Mouse (Mus musculus): ENCODE data around the gene Ofd1. TPM values are rescaled to one million over a fixed set of nuclear protein-coding genes. Genes with fewer than 3 reads are reported as not detected.

Ofd1 gene
- total RNA-seq, 2 experiments from 2014 or later, result 3.9 to 6.1 TPM

DNA sequence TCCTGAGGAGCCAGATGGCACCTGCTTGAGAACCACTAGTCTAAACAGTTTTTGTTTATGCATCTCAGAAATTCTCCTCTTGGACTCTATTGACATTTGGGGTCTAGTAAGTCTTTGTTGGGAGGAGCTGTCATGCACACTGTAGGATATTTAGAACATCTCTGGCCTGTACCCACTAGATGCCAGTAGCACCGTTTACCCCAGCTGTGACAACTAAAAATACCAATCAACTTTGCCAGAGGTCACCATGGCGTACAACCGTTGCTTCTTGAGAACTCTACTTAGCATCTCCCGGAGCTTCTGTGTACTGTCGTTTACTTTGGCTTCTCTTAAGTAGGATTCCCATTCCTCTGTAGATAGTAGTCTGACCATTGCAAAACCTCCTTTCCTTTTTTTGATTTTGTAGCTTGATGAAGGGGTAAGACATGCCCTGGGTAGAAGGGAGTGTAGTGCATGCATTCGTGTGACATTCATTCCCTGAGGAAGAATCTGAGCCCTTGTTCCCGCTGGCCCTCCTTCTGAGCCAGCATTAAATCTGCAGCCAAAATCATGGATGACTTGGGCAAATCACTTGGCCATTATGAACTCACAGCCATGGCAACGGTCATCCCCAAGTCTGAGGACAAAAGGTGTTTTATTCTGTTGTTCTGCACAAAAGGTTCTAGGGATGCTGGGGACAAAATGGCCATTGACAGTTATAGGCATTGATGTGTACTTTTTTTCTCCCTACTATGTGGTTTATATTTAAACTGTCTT is 74.9 kb downstream of the Ofd1 start:
- intact Hi-C loops (cut with DNase I), result no loop called here
- no peak for DNase-seq

DNA sequence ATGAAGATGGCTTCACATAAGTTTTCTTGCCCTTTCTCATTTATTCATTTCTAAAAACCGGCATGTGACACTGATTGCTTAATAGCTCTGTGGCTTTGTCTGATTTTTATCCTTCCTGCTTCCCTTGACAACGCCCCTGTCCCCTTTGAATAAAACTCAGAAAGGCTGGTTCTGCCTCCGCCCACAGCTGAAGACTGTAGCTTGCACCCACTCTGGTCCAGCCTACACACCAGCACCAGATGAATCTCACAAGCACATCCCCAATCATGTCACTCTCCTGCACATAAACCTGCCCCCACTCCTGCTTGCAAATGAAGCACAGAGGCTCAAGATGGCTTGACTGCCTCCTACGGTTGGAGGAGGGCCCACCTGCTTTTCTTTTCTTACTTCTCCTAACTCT is 80.0 kb downstream of the Ofd1 start:
- DNase-seq, result no peak
- intact Hi-C loops (cut with DNase I), result no loop called here

- intact Hi-C loops (cut with DNase I), result loop anchor here (10.0 kb wide), 1 partner anchor 295 kb away; no protein-coding TSS in a partner anchor
- DNase-seq, result no peak
These were observed 80.5 kb downstream of the Ofd1 start for GRCm38 (mm10) chrX:166359927-166360440.

DNA sequence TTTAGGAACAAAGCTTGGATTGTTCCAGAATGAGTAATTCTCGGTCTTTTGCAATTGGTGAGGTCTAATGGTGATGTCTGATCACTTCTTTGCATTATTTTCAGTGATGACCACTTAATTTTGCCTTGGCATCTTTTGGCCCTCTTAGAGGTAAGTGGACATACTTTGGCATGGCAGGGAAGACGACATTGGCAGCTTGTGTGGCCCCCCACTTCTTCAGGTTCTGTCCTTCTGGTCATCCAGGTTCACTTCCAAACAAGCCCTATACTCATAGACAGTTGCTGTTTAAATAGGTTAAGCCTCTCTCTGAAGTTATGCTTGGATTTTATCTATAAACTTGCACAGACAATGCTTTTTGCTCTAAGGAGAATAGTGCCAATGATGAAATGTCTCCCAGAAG is 81.5 kb downstream of the Ofd1 start:
- intact Hi-C loops (cut with DNase I), result loop anchor here (10.0 kb wide), 1 partner anchor 296 kb away; no protein-coding TSS in a partner anchor
- no peak for DNase-seq

GRCm38 (mm10) chrX:166356276-166356675 is 84.2 kb downstream of the Ofd1 start:
- intact Hi-C loops (cut with DNase I), result loop anchor here (10.0 kb wide), 1 partner anchor 299 kb away; no protein-coding TSS in a partner anchor
- no peak for DNase-seq

DNA sequence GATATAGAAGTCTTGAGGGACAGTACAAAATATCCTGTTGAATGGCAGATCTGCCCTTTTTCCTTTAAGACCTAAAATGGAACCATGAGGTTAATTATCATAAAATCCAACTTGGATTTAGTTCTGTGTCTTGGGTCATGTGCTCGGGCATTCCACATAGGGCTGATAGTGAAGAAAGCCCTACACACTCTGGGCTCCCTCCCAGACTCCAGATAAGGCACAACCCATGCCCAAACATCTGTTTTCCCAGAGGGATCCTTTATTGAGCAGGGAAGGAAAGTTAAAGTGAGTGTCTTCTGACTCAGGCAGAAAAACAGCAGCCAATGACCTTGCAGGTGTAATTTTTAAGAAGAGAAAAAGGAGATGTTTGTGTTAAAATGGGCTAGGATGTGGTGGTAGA is 85.6 kb downstream of the Ofd1 start:
- intact Hi-C loops (cut with DNase I), result loop anchor here (10.0 kb wide), 1 partner anchor 300 kb away; no protein-coding TSS in a partner anchor
- DNase-seq, result no peak

DNA sequence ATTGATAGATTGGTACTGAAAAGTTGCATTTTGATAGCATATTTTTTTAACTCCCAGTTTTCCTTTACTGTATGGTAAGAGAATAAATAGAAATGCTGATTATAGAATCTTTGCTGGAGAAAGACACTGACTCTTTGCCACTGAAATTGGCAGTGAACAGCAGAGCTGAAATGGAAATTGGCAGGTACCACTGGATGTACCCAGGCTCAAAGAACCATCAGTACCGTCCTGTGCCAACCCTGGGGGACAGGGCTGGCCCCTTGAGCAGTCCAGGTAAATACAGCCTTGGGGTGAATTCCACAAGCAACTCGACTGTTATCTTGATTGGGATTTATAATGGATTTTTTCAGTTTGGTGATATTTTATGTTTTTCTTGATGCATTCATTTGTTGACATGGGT is 87.1 kb downstream of the Ofd1 start:
- DNase-seq, result no peak
- intact Hi-C loops (cut with DNase I), result loop anchor here (10.0 kb wide), 1 partner anchor 301 kb away; no protein-coding TSS in a partner anchor

DNA sequence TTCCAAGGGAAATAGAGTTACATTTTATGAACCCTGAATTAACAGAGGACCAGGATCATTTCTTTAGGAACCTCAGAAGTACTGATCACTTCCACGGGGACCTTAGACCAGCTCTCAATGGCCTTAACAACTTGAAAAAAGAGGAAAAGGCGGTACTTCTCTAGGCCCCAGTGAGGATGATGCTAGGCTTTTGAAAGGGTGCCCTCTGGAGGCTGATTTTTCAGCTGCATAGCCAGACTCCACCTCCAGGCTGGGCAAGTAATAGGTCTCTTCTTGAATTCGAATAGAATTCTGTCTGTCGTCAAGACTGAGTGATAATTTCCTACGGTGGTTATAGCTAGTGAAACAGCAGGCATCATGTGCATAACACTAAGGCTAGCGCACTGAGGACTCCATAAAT is 88.7 kb downstream of the Ofd1 start:
- intact Hi-C loops (cut with DNase I), result loop anchor here (2.0 to 10.0 kb wide), 2 partner anchors 185 to 303 kb away; no protein-coding TSS in a partner anchor
- DNase-seq, result peak; percentile 13 to 29

DNA sequence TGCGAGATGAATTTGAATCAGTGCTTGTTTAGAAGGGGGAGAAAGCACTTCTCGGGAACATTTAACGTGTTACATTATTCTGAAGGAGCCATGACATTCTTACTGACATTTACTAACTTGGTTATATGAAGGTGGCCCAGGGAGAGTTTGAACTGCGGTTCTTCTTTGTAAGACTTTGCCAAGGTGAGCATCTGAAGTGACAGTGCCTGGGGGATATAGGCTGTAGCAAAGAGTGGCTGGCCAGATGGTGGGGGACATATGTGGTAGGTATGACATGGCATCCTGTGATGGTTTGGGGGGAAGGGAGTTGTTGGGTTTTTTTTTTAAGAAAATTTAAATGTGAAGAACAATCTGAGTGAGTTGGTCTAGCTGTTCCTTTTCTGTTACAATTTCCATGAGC is 91.9 kb downstream of the Ofd1 start:
- DNase-seq, result no peak
- intact Hi-C loops (cut with DNase I), result loop anchor here (10.0 kb wide), 1 partner anchor 56 kb away; no protein-coding TSS in a partner anchor

DNA sequence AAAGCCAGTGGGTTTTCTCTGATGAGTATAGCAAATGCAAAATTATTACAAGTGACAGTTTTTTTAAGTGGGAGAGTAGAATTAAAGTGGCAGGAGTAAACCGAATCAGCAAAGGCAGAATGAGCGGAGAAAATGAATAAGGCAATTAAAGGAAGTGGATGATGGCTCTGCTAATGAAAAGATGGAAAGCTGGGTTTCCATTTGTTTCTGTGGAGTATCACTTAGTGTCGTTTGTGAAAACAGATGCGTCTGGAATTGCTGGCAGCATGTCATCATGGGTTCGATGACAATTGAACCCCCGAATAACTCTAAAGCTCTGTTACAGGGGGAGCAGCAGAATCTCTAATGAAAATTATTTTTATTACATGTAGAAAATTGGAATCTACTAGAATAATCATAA is 92.4 kb downstream of the Ofd1 start:
- intact Hi-C loops (cut with DNase I), result loop anchor here (10.0 kb wide), 1 partner anchor 57 kb away; no protein-coding TSS in a partner anchor
- no peak for DNase-seq

DNA sequence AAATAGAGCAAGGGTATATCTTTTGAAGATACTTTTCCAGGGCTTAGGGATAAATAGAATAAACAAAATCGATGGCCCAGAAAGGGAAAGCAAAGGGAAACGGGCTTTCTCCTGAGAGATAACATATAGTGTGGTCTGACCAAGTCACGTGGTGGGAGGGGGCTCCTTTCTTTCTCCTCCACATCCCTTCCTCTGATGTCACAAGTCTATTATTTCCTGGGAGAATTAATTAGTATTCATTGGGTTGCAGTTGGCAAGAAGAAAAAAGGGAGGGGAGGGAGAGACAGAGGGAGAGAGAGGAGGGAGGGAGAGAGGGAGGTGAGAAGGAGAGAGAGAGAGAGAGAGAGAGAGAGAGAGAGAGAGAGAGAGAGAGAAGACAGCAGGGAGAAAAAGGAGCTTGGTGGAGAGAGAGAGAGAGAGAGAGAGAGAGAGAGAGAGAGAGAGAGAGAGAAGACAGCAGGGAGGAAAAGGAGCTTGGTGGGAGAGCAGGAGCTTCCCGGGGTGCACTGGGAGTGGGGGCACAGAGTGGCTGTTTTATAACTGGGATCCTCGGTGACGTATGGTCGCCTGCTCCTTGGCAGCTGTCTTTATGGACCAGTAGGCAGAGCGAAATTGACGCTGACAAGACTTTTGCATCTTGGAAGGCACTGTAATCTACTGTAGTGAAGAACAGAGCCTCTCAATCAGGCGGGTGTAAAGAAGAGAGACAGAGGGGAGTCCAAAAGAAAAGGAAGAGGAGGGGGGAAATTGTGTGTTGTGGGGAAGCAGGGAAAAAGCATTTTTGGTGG is 96.1 kb downstream of the Ofd1 start:
- no peak for DNase-seq
- intact Hi-C loops (cut with DNase I), result loop anchor here (10.0 kb wide), 1 partner anchor 60 kb away; no protein-coding TSS in a partner anchor

DNA sequence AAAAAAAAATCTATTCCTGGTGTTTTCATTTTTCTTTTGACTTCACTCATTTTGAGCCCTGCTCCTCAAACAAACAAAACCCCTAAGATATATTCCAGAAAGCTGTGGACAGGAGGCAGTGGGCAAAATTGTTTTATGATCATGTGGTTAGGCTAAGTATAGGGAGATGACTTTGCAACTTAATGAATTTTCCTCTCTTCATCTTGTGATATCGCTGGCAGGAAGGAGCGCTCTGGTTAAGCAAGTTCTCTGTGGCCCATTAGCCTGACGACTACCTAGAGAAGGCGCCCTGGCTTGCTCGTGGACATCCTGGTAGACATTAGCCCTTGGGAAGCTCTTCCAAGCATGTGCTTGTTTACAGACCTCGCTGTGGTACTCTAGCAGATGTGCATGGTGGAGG is 98.7 kb downstream of the Ofd1 start:
- intact Hi-C loops (cut with DNase I), result loop anchor here (10.0 kb wide), 1 partner anchor 63 kb away; no protein-coding TSS in a partner anchor
- no peak for DNase-seq

Other genes starting within 250 kb of the Ofd1 start
- gene Gpm6b, start 201.8 kb downstream of the Ofd1 start, total RNA-seq (2021), result 1 to 10 TPM; 3.9 to 5.7 TPM
- 10 to 100 TPM; 17.1 to 17.2 TPM for gene Trappc2, start 130 bp downstream of the Ofd1 start, total RNA-seq (2021)
- 10 to 100 TPM; 14.2 to 18.2 TPM for gene Rab9, start 39.2 kb upstream of the Ofd1 start, total RNA-seq (2021)
- gene Tceanc, start 77.9 kb upstream of the Ofd1 start, total RNA-seq (2021), result 1 to 10 TPM; 2.0 to 2.9 TPM
- 1 to 10 TPM in 1 of 2 experiments, under 1 TPM in 1; 0.79 to 1.0 TPM for gene Egfl6, start 145.0 kb upstream of the Ofd1 start, total RNA-seq (2021)